Mouse (Mus musculus) left cerebral cortex, postnatal 25 days (tissue): ENCODE data around the gene Bin2. TPM values are rescaled to one million over a fixed set of nuclear protein-coding genes. Genes with fewer than 3 reads are reported as not detected.

Source experiments
- DNase-seq, 2 experiments: peaks; one replicate each; pipeline ENCODE4 v3.0.0; 2022; ENCODE audit warnings: low spot score in 2 of 2, mixed read lengths in 1 of 2
- intact Hi-C: fragments of 180-260 bp; cut with DNase I; formaldehyde crosslinking; loops from one replicate; pipeline ENCODE4 v1.15.1; 2025
- total RNA-seq, 2 experiments: library from RNA; stranded (reverse); gene quantifications; 2 replicates each; pipeline ENCODE4 v1.2.3; 2021

Bin2 gene
- total RNA-seq, result 1 to 10 TPM; 5.5 to 6.7 TPM

DNA sequence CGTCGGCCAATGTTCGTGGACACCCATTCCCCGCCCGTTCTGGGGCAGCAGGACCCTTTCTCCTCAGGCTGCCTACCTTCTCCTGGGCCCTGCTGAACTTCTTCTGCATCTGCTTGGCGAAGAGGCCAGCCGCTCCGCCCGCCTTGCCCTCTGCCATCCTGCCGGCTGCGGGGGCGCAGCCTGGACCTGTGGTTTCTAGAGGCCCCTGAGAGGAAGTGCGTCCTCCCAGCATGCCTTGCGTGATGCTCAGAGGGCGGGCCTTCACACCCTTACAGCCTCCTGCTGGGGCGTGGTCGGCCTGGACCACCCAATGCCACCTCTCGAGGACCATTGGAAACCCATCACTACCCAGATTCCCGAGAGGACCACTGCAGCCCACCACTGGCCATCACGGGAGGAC, at the start of gene Bin2:
Bin2 (minus strand) TSS at position 217 of the 400 bp plus-strand sequence.
- intact Hi-C loops, result no loop called here
- DNase-seq, result no peak

- no peak for DNase-seq
- intact Hi-C loops, result no loop called here
These were observed 49.2 kb upstream of the Bin2 start for GRCm38 (mm10) chr15:100718572-100718971.

DNA sequence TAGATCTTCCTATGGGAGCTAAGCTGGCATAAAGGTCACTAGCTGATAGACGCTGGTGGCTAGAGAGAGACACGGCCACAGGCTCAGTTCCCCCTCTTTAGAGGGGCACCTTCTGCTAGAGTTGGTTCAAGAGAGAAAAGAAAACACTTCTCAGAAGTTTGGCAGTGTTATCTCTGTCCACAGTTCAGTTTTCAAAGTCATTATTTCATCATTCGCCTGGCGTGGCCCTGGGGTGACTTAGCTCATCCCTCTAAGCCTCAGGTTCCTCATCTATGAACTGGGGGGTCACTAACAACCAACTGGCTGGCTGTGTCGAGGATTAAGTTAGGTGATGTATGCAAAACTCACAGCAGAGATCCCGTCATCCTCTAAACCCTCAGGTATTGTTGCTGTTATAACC, 48.6 kb upstream of the Bin2 start:
- intact Hi-C loops, result no loop called here
- DNase-seq, result no peak

- intact Hi-C loops, result no loop called here
- DNase-seq, result no peak
These were observed 46.1 kb upstream of the Bin2 start for GRCm38 (mm10) chr15:100715399-100715993.

GRCm38 (mm10) chr15:100714470-100714869, 45.1 kb upstream of the Bin2 start:
- DNase-seq, result no peak
- intact Hi-C loops, result no loop called here

DNA sequence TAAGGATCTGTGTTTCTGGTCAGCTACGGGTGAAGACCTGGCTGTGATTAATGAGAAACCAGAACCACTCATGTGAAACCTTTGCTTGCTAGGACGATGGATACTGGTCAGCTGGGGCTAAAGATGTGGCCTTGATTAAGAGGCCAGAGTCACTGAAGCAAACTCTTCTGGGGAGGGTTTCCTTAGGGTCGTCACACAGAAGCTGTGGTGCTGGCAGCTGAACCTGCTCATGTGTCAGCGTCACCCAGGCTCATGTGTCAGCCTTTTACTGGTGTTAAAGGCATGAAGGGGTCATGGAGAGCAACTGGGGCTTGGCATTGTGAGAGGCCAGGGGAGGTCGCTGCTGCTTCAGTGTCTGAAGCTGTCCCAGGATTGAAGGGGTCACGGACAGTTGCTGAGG, 41.5 kb upstream of the Bin2 start:
- no peak for DNase-seq
- intact Hi-C loops, result no loop called here

- DNase-seq, result no peak
- intact Hi-C loops, result no loop called here
These were observed 39.2 kb upstream of the Bin2 start for GRCm38 (mm10) chr15:100708433-100709078.

GRCm38 (mm10) chr15:100706226-100706625, 36.9 kb upstream of the Bin2 start:
- intact Hi-C loops, result no loop called here
- no peak for DNase-seq

GRCm38 (mm10) chr15:100705376-100705775, 36.0 kb upstream of the Bin2 start:
- intact Hi-C loops, result no loop called here
- DNase-seq, result no peak

- no peak for DNase-seq
- intact Hi-C loops, result no loop called here
These were observed 34.6 kb upstream of the Bin2 start for GRCm38 (mm10) chr15:100703913-100704312.

- DNase-seq, result no peak
- intact Hi-C loops, result no loop called here
These were observed 32.5 kb upstream of the Bin2 start for GRCm38 (mm10) chr15:100701856-100702255.

DNA sequence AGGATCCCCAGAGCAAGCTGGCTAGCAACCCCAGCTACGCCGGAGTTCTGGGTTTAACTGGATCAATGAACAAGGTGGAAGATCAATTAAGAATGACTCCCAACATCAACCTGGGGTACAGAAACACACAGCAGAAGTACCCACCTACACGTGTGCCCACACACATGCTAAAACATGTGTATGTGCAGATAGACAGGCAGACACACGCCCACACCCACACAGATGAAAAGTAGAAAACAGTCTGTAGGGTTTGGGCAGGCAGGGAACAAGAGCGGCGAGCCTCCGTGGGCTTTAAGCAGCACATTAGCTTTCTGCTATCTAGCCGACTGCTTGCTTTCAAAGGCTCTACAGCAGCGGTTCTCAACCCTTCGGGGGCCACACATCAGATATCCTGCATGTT, 31.8 kb upstream of the Bin2 start:
- peak in 1 of 2 experiments; percentile 36 for DNase-seq
- intact Hi-C loops, result no loop called here

DNA sequence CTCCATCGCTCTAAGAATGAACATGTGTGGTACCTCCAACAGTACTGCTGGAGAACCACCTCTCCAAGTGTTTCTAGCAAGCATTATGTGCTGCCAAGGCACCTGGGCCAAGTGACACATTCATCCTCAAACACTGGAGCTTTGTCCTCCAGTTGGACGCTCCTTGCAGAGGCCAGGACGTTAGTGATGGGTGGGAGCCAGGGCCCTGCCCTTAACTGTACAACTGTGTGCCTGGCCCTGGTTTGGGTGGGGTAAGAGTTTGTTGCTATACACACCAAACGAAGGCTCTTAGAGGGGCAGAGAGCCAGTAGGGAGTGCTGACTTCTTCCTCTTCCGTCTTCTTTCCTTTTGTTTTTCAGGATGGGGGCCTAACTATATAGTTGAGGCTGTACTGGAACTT, 31.1 kb upstream of the Bin2 start:
- intact Hi-C loops, result no loop called here
- DNase-seq, result no peak

DNA sequence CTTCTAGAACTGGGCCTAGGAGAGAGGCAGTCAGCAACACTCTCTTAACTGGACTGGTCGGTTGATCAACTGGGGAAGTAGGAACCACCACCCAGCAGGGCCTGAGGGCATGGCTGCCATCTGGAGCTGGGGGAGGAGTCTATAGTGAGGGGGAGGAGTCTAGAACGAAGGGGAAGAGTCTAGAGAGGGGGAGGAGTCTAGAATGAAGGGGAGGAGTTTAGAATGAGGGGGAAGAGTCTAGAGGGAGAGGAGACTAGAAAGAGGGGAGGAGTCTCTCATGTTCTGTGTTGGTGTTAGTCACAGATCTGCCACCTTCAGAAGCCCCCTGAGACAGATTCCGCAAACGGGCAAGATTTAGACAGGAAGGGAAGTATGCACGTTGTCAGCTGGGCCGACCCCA, 30.0 kb upstream of the Bin2 start:
- intact Hi-C loops, result no loop called here
- DNase-seq, result no peak

DNA sequence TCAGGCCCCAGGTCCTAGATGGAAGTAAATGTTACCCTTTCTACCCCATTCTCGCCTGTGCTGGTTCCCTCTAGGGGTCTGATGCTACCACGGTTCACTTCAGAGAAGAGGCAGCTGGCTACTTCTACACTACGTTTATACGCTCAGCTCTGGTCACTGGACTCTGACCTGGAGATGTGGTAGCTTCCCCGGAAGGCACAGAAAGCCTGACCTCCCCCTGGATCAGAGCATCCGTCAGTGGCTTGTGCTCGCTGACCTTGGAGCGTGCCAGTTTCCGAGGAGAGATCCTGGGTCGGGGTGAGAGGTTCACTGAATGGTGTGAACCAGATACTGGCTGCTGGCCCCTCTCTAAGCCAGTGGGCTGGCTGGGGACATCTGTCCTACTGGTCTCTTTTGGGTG, 28.7 kb upstream of the Bin2 start:
- DNase-seq, result no peak
- intact Hi-C loops, result no loop called here

DNA sequence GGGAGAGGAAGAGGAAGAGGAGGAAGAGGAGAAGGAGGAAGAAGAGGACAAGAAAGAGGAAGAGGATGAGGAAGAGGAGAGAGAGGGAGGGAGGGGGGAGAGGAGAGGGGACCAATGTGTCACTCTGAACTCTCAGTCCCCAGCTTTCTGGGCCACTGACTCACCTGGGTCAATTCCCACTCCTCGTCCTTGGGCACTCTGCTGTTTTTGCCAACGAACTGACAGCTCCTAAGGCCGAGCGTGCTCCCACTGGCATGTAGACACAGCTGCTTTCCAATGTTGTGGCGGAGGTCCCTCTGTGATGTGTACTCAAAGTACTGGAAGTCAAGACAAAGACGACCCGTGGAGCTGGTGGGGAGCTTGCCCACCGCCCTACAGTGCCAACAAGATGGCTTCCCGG, 25.1 kb upstream of the Bin2 start:
- no peak for DNase-seq
- intact Hi-C loops, result no loop called here

GRCm38 (mm10) chr15:100691990-100692389, 22.6 kb upstream of the Bin2 start:
- no peak for DNase-seq
- intact Hi-C loops, result no loop called here

GRCm38 (mm10) chr15:100687430-100687971, 18.1 kb upstream of the Bin2 start, which contains the start of gene Cela1:
Cela1 (minus strand) TSS chr15:100687921.
- intact Hi-C loops, result loop anchor here (10.0 kb wide), 1 partner anchor 193 kb away; the partner anchor contains the start of gene Csrnp2
- DNase-seq, result no peak

DNA sequence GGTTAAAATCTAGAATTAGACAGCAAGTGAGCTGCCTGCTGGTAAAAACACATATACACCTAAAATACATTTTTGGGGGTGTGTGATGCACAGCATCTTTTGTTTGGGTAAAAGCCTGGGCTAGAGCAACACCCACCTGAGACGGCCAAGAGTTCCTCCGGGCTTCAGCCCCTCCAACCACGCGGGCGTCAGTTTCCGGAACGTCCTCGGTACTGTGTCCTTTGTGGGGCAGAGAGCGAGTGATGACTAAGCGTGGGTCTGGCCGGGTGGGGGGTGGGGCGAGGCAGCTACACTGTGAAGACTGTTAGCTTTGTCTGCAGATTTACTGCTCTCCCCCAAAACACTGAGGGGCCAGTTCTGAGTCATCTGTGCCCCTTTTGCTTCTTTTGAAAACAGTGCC, 17.6 kb upstream of the Bin2 start:
- intact Hi-C loops, result loop anchor here (10.0 kb wide), 1 partner anchor 192 kb away; the partner anchor contains the start of gene Csrnp2
- DNase-seq, result peak; percentile 25 to 70

GRCm38 (mm10) chr15:100686434-100686833, 17.1 kb upstream of the Bin2 start:
- no peak for DNase-seq
- intact Hi-C loops, result loop anchor here (10.0 kb wide), 1 partner anchor 192 kb away; the partner anchor contains the start of gene Csrnp2

DNA sequence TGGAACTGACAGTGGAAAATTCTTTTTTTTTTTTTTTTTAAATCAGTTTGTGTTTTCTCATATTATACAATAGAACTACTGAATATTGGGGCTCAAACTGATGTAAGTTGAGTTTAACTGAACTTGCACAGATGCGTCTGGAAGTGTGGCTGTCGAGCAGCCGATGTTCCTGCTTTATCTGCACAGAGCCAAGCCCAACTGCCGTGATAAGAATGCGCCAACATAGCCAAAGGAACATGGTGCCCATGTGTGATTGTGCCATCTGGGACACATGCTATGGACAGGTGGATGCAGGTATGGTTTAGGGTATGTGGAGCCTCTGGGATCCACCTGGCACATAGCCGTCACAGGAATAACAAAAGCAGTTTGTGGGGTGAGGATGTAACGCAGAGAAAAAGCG, 16.5 kb upstream of the Bin2 start:
- DNase-seq, result no peak
- intact Hi-C loops, result loop anchor here (10.0 kb wide), 1 partner anchor 191 kb away; the partner anchor contains the start of gene Csrnp2
